Mouse (Mus musculus) kidney, postnatal 36 days (tissue): Measurements from ENCODE around the gene Vmn1r217.
"Not testable (repeated sequence)": the region's sequence is repeated elsewhere in the genome, so short reads cannot be mapped to it uniquely, and the experiment has no call there.

Source experiments
- DNase-seq, 2 experiments: peaks; one replicate each; pipeline ENCODE4 v3.0.0; 2021 to 2022; ENCODE audit warnings: mixed read lengths in 2 of 2

Vmn1r217 gene

GRCm38 (mm10) chr13:23118126-23118525 lies at the start of gene Vmn1r217:
Gene Vmn1r217 (minus strand): TSS chr13:23118226.
- not testable (repeated sequence) for DNase-seq

GRCm38 (mm10) chr13:23166471-23166870 lies 48.4 kb upstream of the Vmn1r217 start:
- DNase-seq = not testable (repeated sequence)

- DNase-seq = no peak
Measured at GRCm38 (mm10) chr13:23159012-23159411, 41.0 kb upstream of the Vmn1r217 start, which contains the start of gene Vmn1r219. Gene Vmn1r219 (plus strand): TSS chr13:23159312.

GRCm38 (mm10) chr13:23157848-23158247 lies 39.8 kb upstream of the Vmn1r217 start:
- peak; percentile 52 to 72 for DNase-seq

- no peak for DNase-seq
Measured at GRCm38 (mm10) chr13:23138880-23139279, 20.9 kb upstream of the Vmn1r217 start.

GRCm38 (mm10) chr13:23133501-23133900 lies 15.5 kb upstream of the Vmn1r217 start:
- DNase-seq = no peak

- DNase-seq = no peak
Measured at GRCm38 (mm10) chr13:23133099-23133498, 15.1 kb upstream of the Vmn1r217 start, which contains the start of gene Vmn1r218. Gene Vmn1r218 (plus strand): TSS chr13:23133155.

GRCm38 (mm10) chr13:23120611-23121010 lies 2.6 kb upstream of the Vmn1r217 start:
- DNase-seq = no peak

GRCm38 (mm10) chr13:23094386-23094785 lies 23.6 kb downstream of the Vmn1r217 start:
- no peak for DNase-seq

GRCm38 (mm10) chr13:23069312-23069711 lies 48.7 kb downstream of the Vmn1r217 start:
- DNase-seq = no peak

GRCm38 (mm10) chr13:23067725-23068124 lies 50.3 kb downstream of the Vmn1r217 start, which contains the start of gene Vmn1r215:
Gene Vmn1r215 (plus strand): TSS chr13:23068025.
- DNase-seq = no peak

GRCm38 (mm10) chr13:23057778-23058177 lies 60.2 kb downstream of the Vmn1r217 start:
- no peak for DNase-seq
